Comparison of ENCODE assay signal across 8 mouse cellular contexts in genomic region chr9:57708720-57709274, GRCm38 (mm10). TPM values are rescaled to one million over a fixed set of nuclear protein-coding genes. Genes with fewer than 3 reads are reported as not detected.
DNase-seq lines count a peak whose midpoint lies in the region; ATAC-seq and TF ChIP-seq lines count a peak whose summit lies in the region.

No protein-coding gene starts in this region.

- peak; percentile 70 for ATAC-seq in heart, embryonic 12.5 days (ENCODE audit: insufficient number of reproducible peaks, low FRiP score)
- peak; percentile 75 for ATAC-seq in lung, embryonic 14.5 days (ENCODE audit: insufficient read depth)
- ATAC-seq in inflammation-experienced regulatory T-cells, adult 6 months = no peak

- TF ChIP-seq CTCF in E14TG2a.4 (conservative IDR thresholded peaks at IDR 0.05; ENCODE audit: low read length) = no peak
- no peak for TF ChIP-seq CTCF in lung, embryonic 14.5 days (IDR thresholded peaks at IDR 0.05; ENCODE audit: low read depth)

- peak overlapping the region; percentile 95 for H3K4me3 ChIP-seq in E14TG2a.4 (replicated peaks; ENCODE audit: low read length)
- H3K4me3 ChIP-seq in heart, embryonic 12.5 days = peak overlapping the region; percentile 74
- H3K4me3 ChIP-seq in lung, embryonic 14.5 days (ENCODE audit: low read depth, low read length) = peak overlapping the region; percentile 85

- H3K27ac ChIP-seq in heart, embryonic 12.5 days (ENCODE audit: poor library complexity, severe bottlenecking) = peak overlapping the region; percentile 81
- H3K27ac ChIP-seq in lung, embryonic 14.5 days (ENCODE audit: low read depth) = peak overlapping the region; percentile 87

- WGBS in heart, embryonic 12.5 days = 2% methylated on average over 32 of the region's 39 CpGs
- WGBS in lung, embryonic 14.5 days = 2% methylated on average over 38 of the region's 39 CpGs

- peak overlapping the region; percentile 86 for H3K4me2 ChIP-seq in heart, embryonic 12.5 days
- H3K4me2 ChIP-seq in lung, embryonic 14.5 days = peak overlapping the region; percentile 74

- H3K4me1 ChIP-seq in E14TG2a.4 (replicated peaks; ENCODE audit: low read depth, low read length) = peaks cover 24% of the 10 kb centered on the region
- H3K4me1 ChIP-seq in heart, embryonic 12.5 days (replicated peaks) = peaks cover 9% of the 10 kb centered on the region; the same call in 1 of the 2 replicates
- peaks cover 3% of the 10 kb centered on the region; the same call in 1 of the 2 replicates for H3K4me1 ChIP-seq in lung, embryonic 14.5 days (ENCODE audit: insufficient read depth)

- DNase-seq in Muller cell, postnatal 12 days (ENCODE audit: inconsistent ontology term) = peak; percentile 65
- peak; percentile 68 for DNase-seq in embryo, embryonic 11 days
- DNase-seq in layer of hippocampus, adult 9-11 months = peak; percentile 56
- peak; percentile 71 for DNase-seq in lung, embryonic 14.5 days
- peak; percentile 58 for DNase-seq in right cerebral cortex, adult 18-20 months

- peaks cover 26% of the 10 kb centered on the region for H3K36me3 ChIP-seq in E14TG2a.4 (ENCODE audit: insufficient read depth, low read length)
- H3K36me3 ChIP-seq in heart, embryonic 12.5 days = peaks cover 11% of the 10 kb centered on the region
- peaks cover 17% of the 10 kb centered on the region for H3K36me3 ChIP-seq in lung, embryonic 14.5 days (ENCODE audit: insufficient read depth)

- H3K9ac ChIP-seq in heart, embryonic 12.5 days = peak overlapping the region; percentile 83
- peak overlapping the region; percentile 89 for H3K9ac ChIP-seq in lung, embryonic 14.5 days

- H3K27me3 ChIP-seq in E14TG2a.4 (ENCODE audit: insufficient read depth, low read length) = peaks cover 5% of the 10 kb centered on the region; the same call in 1 of the 2 replicates
- H3K27me3 ChIP-seq in heart, embryonic 12.5 days (replicated peaks) = no peaks in the 10 kb centered on the region
- no peaks in the 10 kb centered on the region for H3K27me3 ChIP-seq in lung, embryonic 14.5 days (ENCODE audit: insufficient read depth, low read length)

- H3K9me3 ChIP-seq in E14TG2a.4 (ENCODE audit: low read length) = no peaks in the 10 kb centered on the region
- no peaks in the 10 kb centered on the region for H3K9me3 ChIP-seq in heart, embryonic 12.5 days (replicated peaks)
- no peaks in the 10 kb centered on the region for H3K9me3 ChIP-seq in lung, embryonic 14.5 days (ENCODE audit: low read depth, low read length)

RNA-seq across cellular contexts. Expression of gene Edc3, which starts 0.5 kb away (rescaled TPM):
- 21.2 and 21.3 TPM in 2 replicates for polyA plus RNA-seq in heart, embryonic 12.5 days (2016; fragmentation: Nextera tagmentation; extraction: Ambion mirVana)
- polyA plus RNA-seq in lung, embryonic 14.5 days (2014; fragmentation: Nextera tagmentation; extraction: Ambion mirVana) = 24.0 and 24.9 TPM in 2 replicates
- 10 to 100 TPM; 22.7 to 32.1 (median 29.1) TPM for polyA plus RNA-seq in inflammation-experienced regulatory T-cells, adult 6 months (2017; shearing (Covaris generic))

RNA-seq across cellular contexts. Expression of gene Cyp1a1, which starts 21.1 kb away (rescaled TPM):
- not detected in 2 replicates for polyA plus RNA-seq in heart, embryonic 12.5 days (2016; fragmentation: Nextera tagmentation; extraction: Ambion mirVana)
- not detected in 2 replicates for polyA plus RNA-seq in lung, embryonic 14.5 days (2014; fragmentation: Nextera tagmentation; extraction: Ambion mirVana)
- polyA plus RNA-seq in inflammation-experienced regulatory T-cells, adult 6 months (2017; shearing (Covaris generic)) = under 1 TPM in 2 of 3 experiments, not detected in 1; 0.21 TPM

RNA-seq across cellular contexts. Expression of gene Cyp1a2, which starts 25.3 kb away (rescaled TPM):
- not detected in 2 replicates for polyA plus RNA-seq in heart, embryonic 12.5 days (2016; fragmentation: Nextera tagmentation; extraction: Ambion mirVana)
- polyA plus RNA-seq in lung, embryonic 14.5 days (2014; fragmentation: Nextera tagmentation; extraction: Ambion mirVana) = not detected in 2 replicates
- not detected for polyA plus RNA-seq in inflammation-experienced regulatory T-cells, adult 6 months (2017; shearing (Covaris generic))

RNA-seq across cellular contexts. Expression of gene Csk, which starts 55.4 kb away (rescaled TPM):
- 16.4 TPM in 2 replicates for polyA plus RNA-seq in heart, embryonic 12.5 days (2016; fragmentation: Nextera tagmentation; extraction: Ambion mirVana)
- 23.6 and 28.7 TPM in 2 replicates for polyA plus RNA-seq in lung, embryonic 14.5 days (2014; fragmentation: Nextera tagmentation; extraction: Ambion mirVana)
- polyA plus RNA-seq in inflammation-experienced regulatory T-cells, adult 6 months (2017; shearing (Covaris generic)) = 100 to 1,000 TPM; 113 to 133 (median 122) TPM

RNA-seq across cellular contexts. Expression of gene Clk3, which starts 56.9 kb away (rescaled TPM):
- polyA plus RNA-seq in heart, embryonic 12.5 days (2016; fragmentation: Nextera tagmentation; extraction: Ambion mirVana) = 67.0 and 68.1 TPM in 2 replicates
- polyA plus RNA-seq in lung, embryonic 14.5 days (2014; fragmentation: Nextera tagmentation; extraction: Ambion mirVana) = 58.1 and 72.7 TPM in 2 replicates
- 100 to 1,000 TPM in 1 of 3 experiments, 10 to 100 TPM in 2; 75.8 to 110 (median 88.0) TPM for polyA plus RNA-seq in inflammation-experienced regulatory T-cells, adult 6 months (2017; shearing (Covaris generic))
